Mouse (Mus musculus) embryo, embryonic 9.5 days (tissue): ENCODE results near the gene Gm436.

Source experiments
- DNase-seq: peaks from one replicate; pipeline ENCODE4 v3.0.0-alpha.2; 2017; ENCODE audit errors: extremely low spot score

Gene Gm436

GRCm38 (mm10) chr4:144686268-144686667, at the start of gene Gm436:
Gm436 (minus strand) TSS chr4:144686368.
- DNase-seq = no peak

- no peak for DNase-seq
These were observed 35.1 kb upstream of the Gm436 start, which contains the start of gene Gm13178 for GRCm38 (mm10) chr4:144721304-144721703. Gm13178 (minus strand) TSS chr4:144721404.

- no peak for DNase-seq
These were observed 33.5 kb upstream of the Gm436 start for GRCm38 (mm10) chr4:144719691-144720090.

- no peak for DNase-seq
These were observed 32.1 kb upstream of the Gm436 start for GRCm38 (mm10) chr4:144718288-144718687.

- no peak for DNase-seq
These were observed 47.9 kb downstream of the Gm436 start for GRCm38 (mm10) chr4:144638263-144638662.
